ENCODE assay signal across 10 mouse cellular contexts in genomic region chr13:78783591-78784240, GRCm38 (mm10).
"Had no signal": no experiment of that assay in that cellular context is flagged by ENCODE, and none has a peak within 500 bp of the region (broad histone marks: within the 10 kb centered on the region; RNA-seq: fewer than 3 reads in every experiment).

No protein-coding gene starts in this region.

- H3K9ac ChIP-seq: hindbrain, embryonic 13.5 days; liver, embryonic 15.5 days; midbrain, embryonic 13.5 days; neural tube, embryonic 15.5 days had no signal

- H3K4me1 ChIP-seq: hindbrain, embryonic 13.5 days; limb, embryonic 10.5 days; liver, embryonic 15.5 days; midbrain, embryonic 13.5 days; neural tube, embryonic 15.5 days had no signal

- H3K36me3 ChIP-seq: hindbrain, embryonic 13.5 days; limb, embryonic 10.5 days; liver, embryonic 15.5 days; midbrain, embryonic 13.5 days; neural tube, embryonic 15.5 days had no signal

- H3K9me3 ChIP-seq: hindbrain, embryonic 13.5 days; limb, embryonic 10.5 days; liver, embryonic 15.5 days; midbrain, embryonic 13.5 days; neural tube, embryonic 15.5 days had no signal

- ATAC-seq: hindbrain, postnatal 0 days; midbrain, embryonic 13.5 days had no signal

- H3K4me3 ChIP-seq: hindbrain, embryonic 13.5 days; left cerebral cortex, adult 2 months; limb, embryonic 10.5 days; liver, embryonic 15.5 days; midbrain, embryonic 13.5 days; neural tube, embryonic 15.5 days had no signal

- H3K4me2 ChIP-seq: hindbrain, embryonic 13.5 days; liver, embryonic 11.5 days; liver, embryonic 15.5 days; midbrain, embryonic 13.5 days; neural tube, embryonic 15.5 days had no signal

- DNase-seq: kidney, postnatal 10 days; thymus, postnatal 36 days had no signal

- H3K27me3 ChIP-seq: hindbrain, embryonic 13.5 days; liver, embryonic 15.5 days; midbrain, embryonic 13.5 days; neural tube, embryonic 15.5 days had no signal

- H3K27ac ChIP-seq: hindbrain, embryonic 13.5 days; hindbrain, postnatal 0 days; left cerebral cortex, adult 2 months; limb, embryonic 10.5 days; liver, embryonic 15.5 days; midbrain, embryonic 13.5 days; neural tube, embryonic 15.5 days had no signal
